Mouse (Mus musculus) limb, embryonic 11.5 days (tissue): ENCODE data around the gene Glrp1. TPM values are rescaled to one million over a fixed set of nuclear protein-coding genes. Genes with fewer than 3 reads are reported as not detected.

Experiments
- ATAC-seq: fragments of 200-750 bp; cut with Nextera tagmentation; 2 replicates; pipeline ENCODE4 v1.8.0; 2017; ENCODE audit warnings: low read depth; ENCODE audit not compliant: insufficient number of reproducible peaks, low FRiP score, low TSS enrichment
- DNase-seq: peaks from one replicate; pipeline ENCODE4 v3.0.0-alpha.2; 2015; ENCODE audit warnings: low spot score
- H3K27ac ChIP-seq: fragments of 300-500 bp; sonication (generic); replicated peaks from 2 replicates; pipeline ENCODE4 v1.5.1; 2014; ENCODE audit warnings: low read depth, mild to moderate bottlenecking, low read length
- H3K27me3 ChIP-seq: fragments of 300-500 bp; sonication (generic); 2 replicates; pipeline ENCODE4 v1.6.1; 2014; ENCODE audit warnings: mild to moderate bottlenecking, low read length, mixed read lengths; ENCODE audit not compliant: control insufficient read depth, insufficient read depth
- H3K36me3 ChIP-seq: fragments of 300-500 bp; sonication (generic); 2 replicates; pipeline ENCODE4 v1.6.1; 2014; ENCODE audit warnings: mild to moderate bottlenecking, low read length, moderate library complexity, mixed read lengths; ENCODE audit not compliant: control insufficient read depth, insufficient read depth
- H3K4me1 ChIP-seq: fragments of 300-500 bp; sonication (generic); 2 replicates; pipeline ENCODE4 v1.6.1; 2014; ENCODE audit warnings: low read length, mixed read lengths; ENCODE audit not compliant: control insufficient read depth, insufficient read depth
- H3K4me2 ChIP-seq: fragments of 300-500 bp; sonication (generic); 2 replicates; pipeline ENCODE4 v1.6.1; 2014; ENCODE audit warnings: low read depth, mild to moderate bottlenecking, moderate library complexity; ENCODE audit not compliant: severe bottlenecking
- H3K4me3 ChIP-seq: fragments of 300-500 bp; sonication (generic); 2 replicates; pipeline ENCODE4 v1.5.1; 2014; ENCODE audit warnings: low read depth, low read length
- H3K9ac ChIP-seq: fragments of 300-500 bp; sonication (generic); 2 replicates; pipeline ENCODE4 v1.6.1; 2014; ENCODE audit warnings: mild to moderate bottlenecking, low read length
- H3K9me3 ChIP-seq: fragments of 300-500 bp; sonication (generic); 2 replicates; pipeline ENCODE4 v1.6.1; 2016; ENCODE audit warnings: low read length; ENCODE audit not compliant: control insufficient read depth
- WGBS: fragments of 180-500 bp; shearing (Covaris S2); extraction: QIAGEN DNeasy Blood & Tissue Kit; methylation state at CpG from one replicate; pipeline ENCODE4 v1.1.7; 2014; 5-methylcytosine and 5-hydroxymethylcytosine counted together
- polyA plus RNA-seq: library from polyadenylated mRNA; unstranded; fragments of >200 nt; fragmentation: Nextera tagmentation; extraction: Ambion mirVana; gene quantifications from 2 replicates; pipeline ENCODE4 v1.2.1, GENCODE M21; 2014

The Glrp1 gene
- polyA plus RNA-seq, 1 experiment from 2014 or later = not detected

DNA sequence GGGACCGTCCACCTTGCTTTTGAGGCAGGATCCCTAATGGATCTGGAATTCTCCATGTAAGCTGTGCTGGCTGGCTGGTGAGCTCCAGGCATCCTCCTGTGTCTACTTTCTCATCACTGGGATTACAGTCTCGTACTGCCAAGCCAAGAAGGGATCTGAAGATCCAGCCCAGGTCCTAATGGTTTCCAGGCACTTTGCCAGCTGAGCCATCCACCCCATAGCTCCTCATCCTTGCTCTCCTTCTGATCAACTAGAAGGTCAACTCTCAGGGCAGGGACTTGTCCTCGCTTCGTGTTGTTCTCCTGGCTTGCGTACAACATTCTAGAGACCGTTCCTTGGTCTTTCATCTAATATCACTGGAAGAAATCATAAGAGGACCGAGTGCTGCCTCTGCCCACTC, 29.4 kb upstream of the Glrp1 start:
- H3K4me1 ChIP-seq = no peaks in the 10 kb centered on the region
- H3K36me3 ChIP-seq = no peaks in the 10 kb centered on the region
- H3K9ac ChIP-seq = no peak overlapping the region
- H3K27me3 ChIP-seq = no peaks in the 10 kb centered on the region
- ATAC-seq (no peak), DNase-seq (no peak)
- H3K9me3 ChIP-seq = no peaks in the 10 kb centered on the region
- 84% methylated on average over 7 of the region's 7 CpGs for whole genome bisulfite sequencing
- H3K4me3 ChIP-seq = no peak overlapping the region
- no peak overlapping the region for H3K27ac ChIP-seq
- H3K4me2 ChIP-seq = no peak overlapping the region

DNA sequence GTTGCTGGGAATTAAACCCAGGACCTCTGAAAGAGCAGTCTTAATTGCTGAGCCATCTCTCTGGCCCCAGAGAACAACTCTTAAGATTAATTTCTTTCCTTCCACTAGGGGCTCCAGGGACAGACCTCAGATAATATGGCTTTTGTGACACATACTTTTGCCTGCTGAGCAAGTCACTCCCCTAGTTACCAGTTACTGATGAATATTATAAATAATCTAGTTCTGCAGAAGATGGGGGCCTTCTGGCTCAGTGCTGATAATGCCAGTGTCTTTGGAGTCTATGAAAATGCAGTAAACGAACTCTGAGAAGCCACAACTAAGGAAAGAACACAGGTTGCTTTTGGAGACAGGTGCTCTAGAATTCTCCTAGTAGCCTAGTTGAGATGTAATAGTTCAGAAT, 26.4 kb upstream of the Glrp1 start:
- H3K4me1 ChIP-seq = no peaks in the 10 kb centered on the region
- no peaks in the 10 kb centered on the region for H3K36me3 ChIP-seq
- H3K27me3 ChIP-seq = no peaks in the 10 kb centered on the region
- 86% methylated on average over 1 of the region's 1 CpGs for WGBS
- no peak overlapping the region for H3K9ac ChIP-seq
- H3K4me3 ChIP-seq = no peak overlapping the region
- DNase-seq (no peak), ATAC-seq (no peak)
- no peak overlapping the region for H3K4me2 ChIP-seq
- no peaks in the 10 kb centered on the region for H3K9me3 ChIP-seq
- no peak overlapping the region for H3K27ac ChIP-seq

DNA sequence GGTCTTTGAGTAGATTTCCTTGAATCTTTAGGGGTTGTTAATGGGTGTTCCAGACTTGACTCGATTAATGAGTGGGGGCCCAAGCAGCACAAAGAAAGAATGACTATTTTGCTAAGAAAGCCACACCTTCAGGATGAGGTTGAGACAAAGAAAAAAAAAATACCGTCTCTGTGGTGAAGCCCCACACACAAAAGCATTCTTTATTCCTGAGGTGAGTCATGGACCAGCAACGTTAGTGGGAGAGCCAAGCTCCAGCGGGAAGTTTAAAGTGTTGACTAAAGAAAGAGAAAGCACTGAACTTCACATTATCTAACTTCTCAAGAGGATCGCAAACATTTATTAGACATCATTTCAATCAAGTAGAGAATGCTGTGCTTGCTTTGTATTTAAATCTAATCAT, 24.2 kb upstream of the Glrp1 start:
- no peaks in the 10 kb centered on the region for H3K36me3 ChIP-seq
- no peak overlapping the region for H3K4me3 ChIP-seq
- ATAC-seq = no peak
- H3K4me2 ChIP-seq = no peak overlapping the region
- H3K9me3 ChIP-seq = no peaks in the 10 kb centered on the region
- H3K9ac ChIP-seq = no peak overlapping the region
- H3K27ac ChIP-seq = no peak overlapping the region
- 86% methylated on average over 5 of the region's 5 CpGs for WGBS
- no peaks in the 10 kb centered on the region for H3K27me3 ChIP-seq
- no peak for DNase-seq
- no peaks in the 10 kb centered on the region for H3K4me1 ChIP-seq

DNA sequence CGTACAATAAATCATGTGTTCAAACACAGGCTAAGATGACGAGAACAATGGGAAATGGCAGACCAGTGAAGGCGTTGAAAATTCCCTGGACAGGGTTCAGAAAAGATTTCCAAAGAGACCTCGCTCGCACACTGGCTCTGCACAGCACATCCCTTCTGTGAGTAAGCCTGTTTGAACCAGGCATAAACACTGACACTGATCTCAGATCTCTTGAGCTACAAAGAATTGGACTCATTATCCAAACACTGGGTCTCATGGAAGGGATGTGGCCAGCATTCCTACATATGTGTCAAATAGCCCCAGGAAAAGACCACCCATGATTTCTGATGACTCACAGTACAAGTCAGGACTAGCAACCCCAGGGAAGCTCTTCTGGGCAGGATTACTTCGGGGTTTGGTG, 16.3 kb upstream of the Glrp1 start:
- no peak overlapping the region for H3K4me2 ChIP-seq
- no peaks in the 10 kb centered on the region for H3K27me3 ChIP-seq
- no peak for ATAC-seq
- no peak overlapping the region for H3K27ac ChIP-seq
- DNase-seq = no peak
- H3K9me3 ChIP-seq = no peaks in the 10 kb centered on the region
- no peaks in the 10 kb centered on the region for H3K36me3 ChIP-seq
- no peak overlapping the region for H3K9ac ChIP-seq
- 62% methylated on average over 6 of the region's 6 CpGs for WGBS
- H3K4me3 ChIP-seq = no peak overlapping the region
- H3K4me1 ChIP-seq = no peaks in the 10 kb centered on the region

DNA sequence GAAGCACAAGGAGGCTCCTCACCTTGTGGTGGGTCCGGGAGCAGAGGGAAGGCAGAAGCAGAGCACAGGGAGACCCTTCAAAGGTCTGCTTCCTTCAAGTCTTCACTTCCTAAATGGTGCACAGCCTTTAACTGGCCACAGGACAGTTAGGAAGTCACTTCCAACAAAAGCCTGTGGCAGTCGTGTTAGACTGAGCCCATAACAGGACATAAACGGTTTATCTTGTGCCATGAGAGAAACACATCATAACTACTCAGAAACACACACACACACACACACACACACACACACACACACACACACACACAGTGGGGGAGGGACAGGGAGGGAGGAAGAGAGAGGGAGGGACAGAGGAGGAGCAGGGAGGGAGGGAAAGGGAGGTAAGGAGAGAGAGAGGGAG, 15.8 kb upstream of the Glrp1 start:
- Histone ChIP-seq H3K36me3 (no peaks in the 10 kb centered on the region), H3K9me3 (no peaks in the 10 kb centered on the region), H3K27ac (no peak overlapping the region), H3K27me3 (no peaks in the 10 kb centered on the region), H3K4me2 (no peak overlapping the region), H3K9ac (no peak overlapping the region), H3K4me1 (no peaks in the 10 kb centered on the region), H3K4me3 (no peak overlapping the region)
- DNase-seq = no peak
- 70% methylated on average over 3 of the region's 3 CpGs for WGBS
- no peak for ATAC-seq

DNA sequence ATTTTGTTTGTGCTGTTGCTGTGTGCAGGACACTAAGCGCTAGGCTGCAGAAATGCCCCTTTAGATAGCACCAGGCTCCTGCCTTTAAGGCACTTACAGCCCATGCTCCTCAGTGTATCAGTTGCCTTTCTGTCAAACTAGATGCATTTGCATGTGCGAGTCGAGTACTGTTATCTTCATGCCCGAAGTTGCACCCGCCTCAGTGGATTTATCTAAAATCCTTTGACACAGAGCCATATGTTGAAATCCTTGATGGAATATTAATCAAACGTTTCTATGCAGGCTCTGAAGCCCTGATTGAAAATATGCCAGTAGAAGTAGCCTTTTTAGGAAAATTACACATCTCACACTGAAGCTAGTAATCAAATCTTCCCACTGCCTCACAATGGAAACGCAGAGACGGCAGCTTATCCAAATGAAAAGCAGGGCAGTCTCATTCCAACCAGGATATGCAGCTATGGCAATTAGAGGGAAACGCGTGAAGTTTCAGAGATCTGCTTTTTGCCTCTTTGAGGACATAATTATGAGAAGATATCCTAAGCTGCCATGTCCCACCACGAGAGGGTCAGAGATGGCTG, 11.4 kb upstream of the Glrp1 start:
- no peak for DNase-seq
- no peak overlapping the region for H3K4me3 ChIP-seq
- H3K36me3 ChIP-seq = no peaks in the 10 kb centered on the region
- H3K27me3 ChIP-seq = no peaks in the 10 kb centered on the region
- H3K4me1 ChIP-seq = no peaks in the 10 kb centered on the region
- H3K27ac ChIP-seq = no peak overlapping the region
- H3K9me3 ChIP-seq = no peaks in the 10 kb centered on the region
- no peak overlapping the region for H3K9ac ChIP-seq
- H3K4me2 ChIP-seq = no peak overlapping the region
- ATAC-seq = no peak
- 89% methylated on average over 11 of the region's 11 CpGs for WGBS

DNA sequence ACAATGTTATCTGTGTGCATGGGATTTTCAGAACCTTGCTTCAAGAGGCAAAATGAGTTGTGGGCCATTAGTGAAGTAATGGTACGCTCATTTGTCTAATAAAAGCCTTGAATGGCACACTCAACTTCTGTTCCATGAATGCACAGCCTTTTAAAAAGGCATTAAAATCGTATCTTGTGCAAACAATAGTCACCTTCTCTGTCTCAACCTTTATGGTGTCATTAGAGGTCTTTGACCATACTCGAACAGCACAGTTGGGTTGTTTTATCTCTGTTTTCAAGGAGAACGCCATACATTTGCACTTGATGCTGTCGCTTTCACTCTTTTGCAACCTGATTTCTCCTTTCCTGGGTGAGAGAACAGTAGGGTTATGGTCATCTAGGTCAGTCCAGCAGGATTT, 3.7 kb upstream of the Glrp1 start:
- ATAC-seq = no peak
- H3K9me3 ChIP-seq = no peaks in the 10 kb centered on the region
- no peak overlapping the region for H3K4me2 ChIP-seq
- H3K36me3 ChIP-seq = no peaks in the 10 kb centered on the region
- 69% methylated on average over 5 of the region's 5 CpGs for WGBS
- no peak for DNase-seq
- no peak overlapping the region for H3K27ac ChIP-seq
- H3K9ac ChIP-seq = no peak overlapping the region
- H3K27me3 ChIP-seq = no peaks in the 10 kb centered on the region
- no peaks in the 10 kb centered on the region for H3K4me1 ChIP-seq
- H3K4me3 ChIP-seq = no peak overlapping the region

DNA sequence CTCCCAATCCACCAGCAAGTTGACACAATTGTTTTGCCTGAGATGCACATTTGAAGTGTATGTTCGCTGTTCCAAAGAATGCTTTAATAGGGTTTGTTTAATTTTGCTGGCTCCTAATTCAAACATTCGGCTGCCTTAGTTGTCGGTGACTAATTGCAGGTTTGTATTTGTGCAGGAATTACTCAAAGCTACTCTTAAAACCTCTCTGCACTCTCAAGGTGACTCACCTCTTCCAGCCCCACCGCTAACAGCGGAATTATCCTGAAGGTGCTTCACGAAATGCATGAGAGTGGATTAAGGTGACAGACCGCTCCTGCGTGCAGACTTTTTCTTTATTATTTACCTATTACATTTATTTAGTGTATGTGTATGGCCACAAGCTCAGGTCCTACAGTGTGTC, 2.0 kb downstream of the Glrp1 start:
- Histone ChIP-seq H3K4me2 (no peak overlapping the region), H3K27me3 (no peaks in the 10 kb centered on the region), H3K27ac (no peak overlapping the region), H3K9me3 (no peaks in the 10 kb centered on the region), H3K4me1 (no peaks in the 10 kb centered on the region), H3K4me3 (no peak overlapping the region), H3K36me3 (no peaks in the 10 kb centered on the region), H3K9ac (no peak overlapping the region)
- WGBS = 85% methylated on average over 8 of the region's 8 CpGs
- DNase-seq (no peak), ATAC-seq (no peak)

DNA sequence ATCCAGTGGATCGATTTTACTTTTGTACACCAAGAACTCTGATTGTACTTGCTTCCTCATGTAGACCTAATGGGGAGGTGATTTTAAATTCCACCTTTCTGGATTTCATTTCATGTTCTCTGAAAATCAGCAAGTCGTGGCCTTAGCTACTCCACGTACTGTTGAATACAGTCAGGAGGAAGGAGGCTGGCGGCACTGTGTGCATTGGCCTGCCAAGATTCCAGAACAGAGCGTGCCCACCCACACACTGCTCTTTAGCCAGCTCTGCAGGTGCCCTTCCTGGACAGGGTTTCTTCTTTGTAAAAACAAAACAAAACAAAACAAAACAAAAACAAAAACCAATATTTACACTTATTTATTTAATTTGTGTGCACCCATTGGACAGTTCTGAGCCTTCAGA, 2.7 kb downstream of the Glrp1 start:
- no peak overlapping the region for H3K4me3 ChIP-seq
- no peaks in the 10 kb centered on the region for H3K27me3 ChIP-seq
- H3K9me3 ChIP-seq = no peaks in the 10 kb centered on the region
- ATAC-seq = no peak
- no peak for DNase-seq
- no peak overlapping the region for H3K27ac ChIP-seq
- no peak overlapping the region for H3K4me2 ChIP-seq
- no peaks in the 10 kb centered on the region for H3K36me3 ChIP-seq
- no peaks in the 10 kb centered on the region for H3K4me1 ChIP-seq
- WGBS = 86% methylated on average over 5 of the region's 5 CpGs
- H3K9ac ChIP-seq = no peak overlapping the region
